In genomic region chr10:59902606-59902990, GRCm38 (mm10) we compare ENCODE assay signal across 8 mouse cellular contexts. TPM values are rescaled to one million over a fixed set of nuclear protein-coding genes. Genes with fewer than 3 reads are reported as not detected.
DNase-seq lines count a peak whose midpoint lies in the region; ATAC-seq and TF ChIP-seq lines count a peak whose summit lies in the region.

No protein-coding gene starts in this region.

- peaks cover 55% of the 10 kb centered on the region for H3K4me1 ChIP-seq in kidney, embryonic 15.5 days
- peaks cover 13% of the 10 kb centered on the region for H3K4me1 ChIP-seq in kidney, adult 2 months (ENCODE audit: control insufficient read depth, insufficient read depth, low read length)
- peaks cover 53 to 76% of the 10 kb centered on the region in 2 experiments for H3K4me1 ChIP-seq in CH12.LX (ENCODE audit: control insufficient read depth in 1 of 2, insufficient read depth in 2 of 2)
- H3K4me1 ChIP-seq in intestine, embryonic 16.5 days (ENCODE audit: control insufficient read depth, insufficient read depth, low read length): peaks cover 41% of the 10 kb centered on the region

- H3K9me3 ChIP-seq in kidney, embryonic 15.5 days (replicated peaks): no peaks in the 10 kb centered on the region
- H3K9me3 ChIP-seq in CH12.LX (replicated peaks; ENCODE audit: low read length): no peaks in the 10 kb centered on the region
- H3K9me3 ChIP-seq in intestine, embryonic 16.5 days (ENCODE audit: control insufficient read depth, low read length): no peaks in the 10 kb centered on the region

- no peak for TF ChIP-seq RAD21 in CH12.LX (IDR thresholded peaks at IDR 0.05; ENCODE audit: low read depth, low read length)

- in situ Hi-C loops in CH12.LX (cut with MboI; ENCODE audit: low pct_ligation_motif_present, low pct_unique_long_range_greater_than_20kb, low sequenced_read_pairs): loop anchor here (25.0 kb wide), 1 partner anchor 485 kb away; the partner anchor contains the start of gene Gm17455

- peak overlapping the region; percentile 11; the same call in 1 of the 2 replicates for H3K27ac ChIP-seq in kidney, embryonic 15.5 days
- H3K27ac ChIP-seq in kidney, adult 2 months (ENCODE audit: insufficient read depth, low read depth, low read length): no peak overlapping the region
- H3K27ac ChIP-seq in CH12.LX (ENCODE audit: insufficient read depth, low read depth): no peak overlapping the region
- H3K27ac ChIP-seq in intestine, embryonic 16.5 days (ENCODE audit: low read length): peak overlapping the region; percentile 31; the same call in 1 of the 2 replicates

- H3K79me2 ChIP-seq in CH12.LX (replicated peaks; ENCODE audit: control insufficient read depth, extremely low read depth, insufficient read depth, poor library complexity, severe bottlenecking): no peaks in the 10 kb centered on the region

- ATAC-seq in kidney, embryonic 15.5 days (replicated peaks; ENCODE audit: low FRiP score): no peak
- ATAC-seq in intestine, embryonic 16.5 days: no peak

- TF ChIP-seq EP300 in CH12.LX (IDR thresholded peaks at IDR 0.05; ENCODE audit: low read length): no peak

- TF ChIP-seq CTCF in kidney, adult 2 months (conservative IDR thresholded peaks at IDR 0.05; ENCODE audit: insufficient read depth, insufficient read length, low read depth, low read length): no peak
- TF ChIP-seq CTCF in CH12.LX (conservative IDR thresholded peaks at IDR 0.05 in 1 of 2, IDR thresholded peaks at IDR 0.05 in 1 of 2; ENCODE audit: low read depth in 2 of 2, low read length in 2 of 2): no peak; a peak in 1 of 4 replicates

- DNase-seq in adrenal gland, postnatal 14 days: peak; percentile 36
- no peak for DNase-seq in adrenal gland, postnatal 4 days (ENCODE audit: low spot score in 2 of 2)
- no peak for DNase-seq in kidney, adult 2 months
- DNase-seq in CH12.LX (ENCODE audit: extremely low read depth): no peak
- no peak for DNase-seq in urinary bladder, postnatal 10 days (ENCODE audit: low spot score)
- DNase-seq in spleen, adult 12 weeks (ENCODE audit: low spot score): no peak

- H3K27me3 ChIP-seq in kidney, embryonic 15.5 days: no peaks in the 10 kb centered on the region
- H3K27me3 ChIP-seq in kidney, adult 2 months (replicated peaks; ENCODE audit: control insufficient read depth, insufficient read depth, low read length): no peaks in the 10 kb centered on the region
- no peaks in the 10 kb centered on the region for H3K27me3 ChIP-seq in CH12.LX (replicated peaks)
- no peaks in the 10 kb centered on the region for H3K27me3 ChIP-seq in intestine, embryonic 16.5 days (replicated peaks; ENCODE audit: control insufficient read depth, insufficient read depth, low read length)

- H3K36me3 ChIP-seq in kidney, embryonic 15.5 days: peaks cover 9% of the 10 kb centered on the region; the same call in 1 of the 2 replicates
- no peaks in the 10 kb centered on the region for H3K36me3 ChIP-seq in kidney, adult 2 months (ENCODE audit: control insufficient read depth, insufficient read depth, low read length)
- H3K36me3 ChIP-seq in CH12.LX (replicated peaks in 1 of 2; ENCODE audit: control insufficient read depth in 1 of 2, insufficient read depth in 1 of 2, low read length in 1 of 2): peaks cover 5 to 9% of the 10 kb centered on the region in 2 experiments
- no peaks in the 10 kb centered on the region for H3K36me3 ChIP-seq in intestine, embryonic 16.5 days (ENCODE audit: control insufficient read depth, insufficient read depth, low read length)

- no peak overlapping the region for H3K4me3 ChIP-seq in kidney, embryonic 15.5 days (replicated peaks)
- H3K4me3 ChIP-seq in kidney, adult 2 months (ENCODE audit: insufficient read depth, low read depth, low read length): no peak overlapping the region
- H3K4me3 ChIP-seq in CH12.LX (replicated peaks in 1 of 3; ENCODE audit: low read depth in 2 of 3, low read length in 2 of 3, poor library complexity in 1 of 3): no peak overlapping the region
- H3K4me3 ChIP-seq in intestine, embryonic 16.5 days (ENCODE audit: low read length): no peak overlapping the region

- 39% methylated on average over 8 of the region's 8 CpGs for WGBS in kidney, embryonic 15.5 days
- WGBS in kidney, adult 2 months: 56% methylated on average over 8 of the region's 8 CpGs
- WGBS in intestine, embryonic 16.5 days: 51% methylated on average over 8 of the region's 8 CpGs

- TF ChIP-seq POLR2A in kidney, adult 2 months (IDR thresholded peaks at IDR 0.05; ENCODE audit: low read depth, low read length): no peak
- no peak for TF ChIP-seq POLR2A in CH12.LX (IDR thresholded peaks at IDR 0.05; ENCODE audit: low read depth, low read length)

- dilution Hi-C loops in CH12.LX (cut with MboI; ENCODE audit: extremely low pct_ligation_motif_present, extremely low pct_unique_long_range_greater_than_20kb, low sequenced_read_pairs): no loop called here

- H3K4me2 ChIP-seq in kidney, embryonic 15.5 days: no peak overlapping the region
- H3K4me2 ChIP-seq in CH12.LX (ENCODE audit: insufficient read depth, low read depth, poor library complexity, severe bottlenecking): no peak overlapping the region
- H3K4me2 ChIP-seq in intestine, embryonic 16.5 days (ENCODE audit: low read depth, low read length): no peak overlapping the region

- no peak overlapping the region for H3K9ac ChIP-seq in kidney, embryonic 15.5 days
- H3K9ac ChIP-seq in CH12.LX (ENCODE audit: insufficient read depth, low read depth): no peak overlapping the region
- 0 out of 2 replicates have a peak overlapping the region, but pooled peaks have one; percentile 15 for H3K9ac ChIP-seq in intestine, embryonic 16.5 days (ENCODE audit: low read depth, low read length)

TF ChIP-seq in CH12.LX, 34 proteins besides CTCF, POLR2A, EP300 and RAD21:
- TF ChIP-seq SMC3 (IDR thresholded peaks at IDR 0.05; ENCODE audit: low read depth, low read length) (0 out of 2 replicates have a peak, but pooled peaks have one; percentile 1), CHD2 (IDR thresholded peaks at IDR 0.05; ENCODE audit: low read length) (no peak)
TF ChIP-seq in CH12.LX: peak in this region for 1.

RNA-seq across cellular contexts. Expression of gene Dnajb12, which starts 23.2 kb away (rescaled TPM):
- 49.5 and 50.6 TPM in 2 replicates for total RNA-seq in adrenal gland, postnatal 14 days (2021)
- 10 to 100 TPM; 63.9 to 66.3 TPM for total RNA-seq in adrenal gland, postnatal 4 days (2021)
- 27.1 and 30.2 TPM in 2 replicates for polyA plus RNA-seq in kidney, embryonic 15.5 days (2015; fragmentation: Nextera tagmentation; extraction: Ambion mirVana)
- polyA plus RNA-seq in kidney, adult 2 months (2012; rRNA removed): 85.8 and 87.3 TPM in 2 replicates
- total RNA-seq in CH12.LX (2012; rRNA removed): 17.0 and 21.5 TPM in 2 replicates
- total RNA-seq in CH12.LX (2014; rRNA removed): 13.1 and 13.9 TPM in 2 replicates
- 30.3 and 35.9 TPM in 2 replicates for polyA plus RNA-seq in CH12.LX (2012; ENCODE audit: insufficient read length, low read depth)
- polyA plus RNA-seq in intestine, embryonic 16.5 days (2015; fragmentation: Nextera tagmentation; extraction: Ambion mirVana): 26.6 and 27.6 TPM in 2 replicates

RNA-seq across cellular contexts. Expression of gene Ddit4, which starts 49.0 kb away (rescaled TPM):
- 70.5 and 103 TPM in 2 replicates for total RNA-seq in adrenal gland, postnatal 14 days (2021)
- total RNA-seq in adrenal gland, postnatal 4 days (2021): 10 to 100 TPM; 59.7 to 80.6 TPM
- 31.0 and 36.3 TPM in 2 replicates for polyA plus RNA-seq in kidney, embryonic 15.5 days (2015; fragmentation: Nextera tagmentation; extraction: Ambion mirVana)
- 21.1 and 21.6 TPM in 2 replicates for polyA plus RNA-seq in kidney, adult 2 months (2012; rRNA removed)
- total RNA-seq in CH12.LX (2012; rRNA removed) (45.7 and 136 TPM in 2 replicates), CH12.LX (2014; rRNA removed) (37.5 and 50.6 TPM in 2 replicates)
- polyA plus RNA-seq in CH12.LX (2012; ENCODE audit: insufficient read length, low read depth): 38.9 and 39.5 TPM in 2 replicates
- 28.6 and 33.1 TPM in 2 replicates for polyA plus RNA-seq in intestine, embryonic 16.5 days (2015; fragmentation: Nextera tagmentation; extraction: Ambion mirVana)

Comparison
In these comparisons a context has a peak if more than half of its experiments do, and no peak if none do; other contexts are left out.
1. H3K27ac ChIP-seq: peak in kidney, embryonic 15.5 days (single experiment) and intestine, embryonic 16.5 days (single experiment); none in kidney, adult 2 months (single experiment) and CH12.LX (single experiment).